Mouse (Mus musculus) midbrain, embryonic 10.5 days (tissue): Measurements from ENCODE around the gene Ntn4. TPM values are rescaled to one million over a fixed set of nuclear protein-coding genes. Genes with fewer than 3 reads are reported as not detected.

Source experiments
- DNase-seq: peaks from one replicate; pipeline ENCODE4 v3.0.0-alpha.2; 2017; ENCODE audit warnings: low spot score
- H3K27ac ChIP-seq: fragments of 300-500 bp; sonication (generic); replicated peaks from 2 replicates; pipeline ENCODE4 v1.5.1; 2016; ENCODE audit warnings: mild to moderate bottlenecking
- H3K27me3 ChIP-seq: fragments of 300-500 bp; sonication (generic); 2 replicates; pipeline ENCODE4 v1.6.1; 2016; ENCODE audit warnings: low read depth, mild to moderate bottlenecking; ENCODE audit not compliant: poor library complexity, severe bottlenecking
- H3K36me3 ChIP-seq: fragments of 300-500 bp; sonication (generic); 2 replicates; pipeline ENCODE4 v1.6.1; 2016; ENCODE audit warnings: mild to moderate bottlenecking, moderate library complexity
- H3K4me1 ChIP-seq: fragments of 300-500 bp; sonication (generic); 2 replicates; pipeline ENCODE4 v1.6.1; 2016
- H3K4me3 ChIP-seq: fragments of 300-500 bp; sonication (generic); 2 replicates; pipeline ENCODE4 v1.5.1; 2016; ENCODE audit warnings: mild to moderate bottlenecking, moderate library complexity
- H3K9me3 ChIP-seq: fragments of 300-500 bp; sonication (generic); replicated peaks from 2 replicates; pipeline ENCODE4 v1.6.1; 2016; ENCODE audit warnings: mild to moderate bottlenecking
- WGBS: fragments of 180-500 bp; shearing (Covaris S2); methylation state at CpG from one replicate; pipeline ENCODE4 v1.1.7; 2016; 5-methylcytosine and 5-hydroxymethylcytosine counted together
- polyA plus RNA-seq: library from polyadenylated mRNA; unstranded; fragments of >200 nt; fragmentation: Nextera tagmentation; extraction: Ambion mirVana; gene quantifications from 2 replicates; pipeline ENCODE4 v1.2.1, GENCODE M21; 2016

The Ntn4 gene
- polyA plus RNA-seq, 1 experiment from 2014 or later = 0.89 TPM

DNA sequence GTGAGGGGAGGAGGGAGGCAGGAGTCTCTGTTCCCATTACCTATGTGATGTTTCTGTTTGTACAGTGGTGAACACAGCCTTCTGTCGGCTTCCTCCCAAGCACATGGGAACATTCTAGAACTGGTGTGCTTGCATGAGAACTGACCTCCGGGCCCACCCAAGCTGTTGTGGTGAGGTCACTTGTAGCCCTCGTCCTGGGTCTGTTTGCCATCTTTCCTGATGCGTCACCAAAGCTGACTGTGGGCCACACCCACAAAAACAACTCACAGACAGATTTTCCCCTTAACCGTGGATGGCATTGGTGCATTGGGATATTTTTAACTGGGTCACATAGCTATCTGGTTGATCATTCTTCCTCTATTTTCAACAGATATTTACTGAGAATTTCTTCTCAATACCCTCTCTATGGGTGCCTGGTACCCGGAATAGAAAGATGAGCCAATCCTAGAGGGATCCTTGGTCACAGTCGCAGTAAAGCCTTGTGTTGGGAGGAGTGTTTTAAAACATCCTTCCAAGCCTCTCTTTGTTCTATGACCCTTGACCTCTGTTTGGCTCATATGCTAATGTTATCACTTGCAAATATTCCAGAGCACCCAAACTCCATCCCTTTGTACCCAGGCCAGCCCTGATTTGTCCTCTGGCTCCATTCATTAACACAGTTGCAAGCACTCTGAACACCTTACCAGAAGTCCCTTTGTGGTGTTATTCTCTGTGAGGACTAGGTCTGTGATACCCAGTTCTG, 19.9 kb upstream of the Ntn4 start:
- DNase-seq = no peak
- Histone ChIP-seq H3K27me3 (no peaks in the 10 kb centered on the region), H3K4me3 (no peak overlapping the region), H3K36me3 (no peaks in the 10 kb centered on the region), H3K9me3 (no peaks in the 10 kb centered on the region), H3K4me1 (peaks cover 7% of the 10 kb centered on the region), H3K27ac (no peak overlapping the region)
- 79% methylated on average over 7 of the region's 7 CpGs for WGBS

DNA sequence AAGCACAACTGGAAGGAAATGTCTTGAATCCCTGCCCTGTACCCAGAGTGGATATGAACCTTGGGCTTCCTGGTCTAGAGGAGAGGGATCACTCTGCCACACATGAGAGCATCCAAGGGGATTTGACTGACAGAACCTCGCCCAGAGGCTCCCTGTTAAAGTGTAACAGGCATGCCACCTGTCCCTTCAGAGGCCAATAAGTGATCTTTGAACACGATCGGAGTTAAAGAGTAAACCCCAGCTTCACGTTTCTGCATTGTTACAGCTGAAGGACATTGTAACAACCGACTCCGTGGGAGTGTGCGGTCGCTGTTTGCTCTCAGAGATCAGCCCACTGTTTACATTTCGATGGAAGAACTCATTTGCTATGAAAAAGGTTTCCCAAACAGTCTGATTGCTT, 16.8 kb upstream of the Ntn4 start:
- H3K27me3 ChIP-seq = no peaks in the 10 kb centered on the region
- H3K9me3 ChIP-seq = no peaks in the 10 kb centered on the region
- no peak for DNase-seq
- no peak overlapping the region for H3K4me3 ChIP-seq
- H3K36me3 ChIP-seq = no peaks in the 10 kb centered on the region
- no peak overlapping the region for H3K27ac ChIP-seq
- peaks cover 7% of the 10 kb centered on the region for H3K4me1 ChIP-seq
- WGBS = 68% methylated on average over 9 of the region's 9 CpGs

DNA sequence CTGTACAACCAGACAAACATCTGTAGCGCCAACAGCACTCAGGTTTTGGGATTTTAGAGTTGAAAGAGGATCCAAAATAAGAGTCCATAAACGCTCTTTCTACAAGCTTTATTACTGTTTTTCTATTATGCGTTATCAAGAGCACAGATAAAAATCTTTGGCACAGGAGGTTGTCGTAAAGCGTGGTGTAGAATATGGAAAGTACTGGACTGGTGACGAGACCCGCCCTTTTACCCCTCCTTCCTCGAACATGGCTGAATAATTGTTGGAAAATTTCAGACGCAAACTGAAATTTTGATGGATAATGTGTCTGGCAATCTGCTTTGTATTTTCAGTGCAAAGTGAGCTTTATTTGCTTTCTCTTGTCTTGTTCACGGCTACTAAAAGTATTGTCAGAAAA, 16.3 kb upstream of the Ntn4 start:
- Histone ChIP-seq H3K27ac (no peak overlapping the region), H3K27me3 (no peaks in the 10 kb centered on the region), H3K36me3 (no peaks in the 10 kb centered on the region), H3K4me1 (peaks cover 7% of the 10 kb centered on the region), H3K4me3 (no peak overlapping the region), H3K9me3 (no peaks in the 10 kb centered on the region)
- DNase-seq = no peak
- 89% methylated on average over 10 of the region's 10 CpGs for WGBS

DNA sequence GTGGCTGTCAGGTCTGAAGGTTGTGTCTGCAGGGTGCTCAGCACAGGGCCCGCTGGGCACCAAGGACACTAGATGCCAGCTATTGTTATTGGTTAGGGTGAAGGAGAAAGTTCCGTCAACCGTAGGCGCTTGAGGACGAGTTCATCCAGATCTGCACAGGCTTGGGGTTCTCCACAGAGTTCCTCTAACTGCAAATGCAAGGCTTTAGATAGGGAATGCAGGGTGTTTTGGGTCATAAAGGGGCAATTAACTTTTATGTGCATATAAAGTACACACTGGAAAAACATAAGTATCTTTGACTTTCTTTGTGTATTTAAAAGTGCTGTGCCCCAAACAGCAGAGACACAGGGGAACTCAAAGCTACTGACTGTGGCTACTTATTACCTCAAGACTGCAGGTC, 10.2 kb upstream of the Ntn4 start:
- 92% methylated on average over 5 of the region's 5 CpGs for WGBS
- Histone ChIP-seq H3K27ac (no peak overlapping the region), H3K4me1 (no peaks in the 10 kb centered on the region), H3K4me3 (no peak overlapping the region), H3K36me3 (no peaks in the 10 kb centered on the region), H3K27me3 (no peaks in the 10 kb centered on the region), H3K9me3 (no peaks in the 10 kb centered on the region)
- DNase-seq = no peak

DNA sequence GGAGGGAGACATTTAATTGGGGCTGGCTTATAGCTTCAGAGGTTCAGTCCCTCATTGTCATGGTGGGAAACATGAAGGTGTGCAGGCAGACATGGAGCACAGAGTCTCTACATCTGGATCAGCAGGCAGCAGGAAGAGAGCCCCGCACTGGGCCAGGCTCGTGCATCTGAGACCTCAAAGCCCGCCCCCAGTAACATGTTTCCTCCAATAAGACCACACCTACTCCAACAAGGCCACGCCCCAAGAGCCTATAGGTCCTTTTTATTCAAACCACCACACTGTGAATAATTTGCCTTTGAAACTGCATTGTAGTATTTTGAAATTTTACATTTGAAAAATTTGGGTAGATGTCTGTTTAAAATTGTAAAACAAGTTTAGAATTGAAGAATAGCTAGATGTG, 8.4 kb upstream of the Ntn4 start:
- H3K36me3 ChIP-seq = no peaks in the 10 kb centered on the region
- no peak overlapping the region for H3K4me3 ChIP-seq
- H3K27ac ChIP-seq = no peak overlapping the region
- H3K27me3 ChIP-seq = no peaks in the 10 kb centered on the region
- WGBS = 78% methylated on average over 4 of the region's 4 CpGs
- peaks cover 10% of the 10 kb centered on the region for H3K4me1 ChIP-seq
- H3K9me3 ChIP-seq = no peaks in the 10 kb centered on the region
- no peak for DNase-seq

GRCm38 (mm10) chr10:93633563-93633962, 6.9 kb upstream of the Ntn4 start:
- H3K36me3 ChIP-seq = no peaks in the 10 kb centered on the region
- H3K27ac ChIP-seq = no peak overlapping the region
- 92% methylated on average over 5 of the region's 5 CpGs for WGBS
- H3K9me3 ChIP-seq = no peaks in the 10 kb centered on the region
- peaks cover 10% of the 10 kb centered on the region for H3K4me1 ChIP-seq
- no peak for DNase-seq
- H3K4me3 ChIP-seq = no peak overlapping the region
- H3K27me3 ChIP-seq = peaks cover 10% of the 10 kb centered on the region

- peaks cover 14% of the 10 kb centered on the region for H3K27me3 ChIP-seq
- no peak overlapping the region for H3K27ac ChIP-seq
- no peak overlapping the region for H3K4me3 ChIP-seq
- no peaks in the 10 kb centered on the region for H3K9me3 ChIP-seq
- peaks cover 10% of the 10 kb centered on the region for H3K4me1 ChIP-seq
- DNase-seq = no peak
- H3K36me3 ChIP-seq = no peaks in the 10 kb centered on the region
- WGBS = 96% methylated on average over 2 of the region's 2 CpGs
Observed at GRCm38 (mm10) chr10:93633971-93634370, 6.5 kb upstream of the Ntn4 start.

DNA sequence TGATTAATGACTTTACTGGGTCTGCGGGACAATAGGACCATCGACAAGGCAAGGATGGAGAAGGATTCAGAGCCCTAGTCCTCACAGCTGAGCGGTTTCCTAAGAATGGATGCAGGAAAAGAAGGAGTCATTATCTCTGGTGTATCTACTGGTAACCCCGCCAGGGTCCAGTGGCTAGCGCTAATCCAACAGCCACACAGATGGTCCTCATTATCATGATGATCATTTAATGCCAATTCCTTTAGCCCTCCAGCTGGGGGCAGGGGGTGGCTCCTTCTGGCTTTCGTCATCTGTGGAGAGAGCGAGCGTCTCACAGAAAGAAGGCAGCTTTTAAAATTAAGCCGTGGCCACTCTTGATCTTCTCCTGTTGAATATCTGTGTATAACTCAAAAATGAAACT, 4.5 kb upstream of the Ntn4 start:
- Histone ChIP-seq H3K9me3 (no peaks in the 10 kb centered on the region), H3K27me3 (peaks cover 33% of the 10 kb centered on the region), H3K36me3 (no peaks in the 10 kb centered on the region), H3K4me3 (no peak overlapping the region), H3K27ac (no peak overlapping the region), H3K4me1 (peaks cover 18% of the 10 kb centered on the region)
- peak; percentile 36 for DNase-seq
- 32% methylated on average over 9 of the region's 9 CpGs for WGBS

- Histone ChIP-seq H3K27me3 (peaks cover 49% of the 10 kb centered on the region), H3K4me1 (peaks cover 37% of the 10 kb centered on the region), H3K36me3 (peaks cover 19% of the 10 kb centered on the region), H3K9me3 (no peaks in the 10 kb centered on the region), H3K27ac (peak overlapping the region; percentile 97), H3K4me3 (peak overlapping the region; percentile 90)
- DNase-seq = peak; percentile 77
- under 1% methylated on average over 70 of the region's 73 CpGs for WGBS
Observed at GRCm38 (mm10) chr10:93640953-93641820, 706 bp downstream of the Ntn4 start.

GRCm38 (mm10) chr10:93641821-93642746, 1.6 kb downstream of the Ntn4 start:
- peak overlapping the region; percentile 97 for H3K27ac ChIP-seq
- 6% methylated on average over 32 of the region's 32 CpGs for WGBS
- peaks cover 32% of the 10 kb centered on the region for H3K4me1 ChIP-seq
- H3K4me3 ChIP-seq = peak overlapping the region; percentile 90
- no peaks in the 10 kb centered on the region for H3K9me3 ChIP-seq
- H3K36me3 ChIP-seq = peaks cover 28% of the 10 kb centered on the region
- H3K27me3 ChIP-seq = peaks cover 49% of the 10 kb centered on the region
- peak; percentile 67 for DNase-seq

DNA sequence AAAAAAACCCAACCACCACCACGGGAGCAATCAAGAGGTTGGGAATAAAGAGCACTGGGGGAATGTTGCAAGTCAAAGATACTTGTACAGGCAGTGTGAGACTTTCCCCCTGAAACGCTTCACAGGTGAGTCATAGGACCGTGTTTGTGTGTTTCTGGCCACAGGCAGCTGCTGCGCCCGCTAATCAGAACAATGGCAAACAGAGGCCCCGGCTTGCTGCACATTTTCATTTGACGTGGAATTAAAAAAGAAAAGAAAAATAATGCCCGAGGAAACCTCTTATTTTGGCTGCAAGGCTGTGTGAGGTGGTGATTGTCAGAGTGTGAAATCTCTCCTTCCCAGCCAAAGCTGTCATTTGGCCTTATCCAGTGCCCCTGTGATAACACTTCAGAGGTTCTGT, 2.4 kb downstream of the Ntn4 start:
- no peaks in the 10 kb centered on the region for H3K9me3 ChIP-seq
- H3K4me3 ChIP-seq = peak overlapping the region; percentile 90; the same call in 1 of the 2 replicates
- no peak for DNase-seq
- peaks cover 32% of the 10 kb centered on the region for H3K4me1 ChIP-seq
- 70% methylated on average over 8 of the region's 8 CpGs for WGBS
- no peak overlapping the region for H3K27ac ChIP-seq
- peaks cover 34% of the 10 kb centered on the region for H3K36me3 ChIP-seq
- peaks cover 46% of the 10 kb centered on the region for H3K27me3 ChIP-seq

- DNase-seq = no peak
- H3K27ac ChIP-seq = no peak overlapping the region
- H3K4me1 ChIP-seq = peaks cover 32% of the 10 kb centered on the region
- WGBS = 86% methylated on average over 12 of the region's 12 CpGs
- peaks cover 30% of the 10 kb centered on the region for H3K27me3 ChIP-seq
- H3K4me3 ChIP-seq = no peak overlapping the region
- no peaks in the 10 kb centered on the region for H3K9me3 ChIP-seq
- H3K36me3 ChIP-seq = peaks cover 50% of the 10 kb centered on the region
Observed at GRCm38 (mm10) chr10:93644451-93644941, 4.0 kb downstream of the Ntn4 start.
